Mouse (Mus musculus): ENCODE data around the gene Hdac9. TPM values are rescaled to one million over a fixed set of nuclear protein-coding genes. Genes with fewer than 3 reads are reported as not detected.

Hdac9 gene
- total and polyA plus RNA-seq, 3 experiments, result 0.03 to 0.19 TPM; not detected in 1

GRCm38 (mm10) chr12:34696736-34697135 lies 220.2 kb downstream of the Hdac9 start:
- no peak for DNase-seq (ENCODE audit: low read depth, low spot score)
- no peaks in the 10 kb centered on the region for H3K4me1 ChIP-seq (ENCODE audit: control insufficient read depth in 1 of 2, insufficient read depth in 2 of 2, low read length in 2 of 2)
- no peak for TF ChIP-seq ELF1 (IDR thresholded peaks at IDR 0.05; ENCODE audit: low read depth, low read length)
- TF ChIP-seq E2F4 (IDR thresholded peaks at IDR 0.05; ENCODE audit: borderline replicate concordance, low read depth, low read length), result no peak
- no peak for TF ChIP-seq ZC3H11A (IDR thresholded peaks at IDR 0.05; ENCODE audit: low read depth, low read length)
- H3K36me3 ChIP-seq (ENCODE audit: control insufficient read depth in 1 of 2, insufficient read depth in 2 of 2, low read length in 2 of 2), result no peaks in the 10 kb centered on the region
- H3K9me3 ChIP-seq (replicated peaks; ENCODE audit: insufficient read depth, low read length), result no peaks in the 10 kb centered on the region
- no peak overlapping the region for H3K27ac ChIP-seq (ENCODE audit: control insufficient read depth, low read depth, low read length)
- no peak overlapping the region for H3K4me3 ChIP-seq (ENCODE audit: control insufficient read depth in 1 of 2, insufficient read depth in 1 of 2, low read depth in 2 of 2, low read length in 2 of 2)
- H3K79me2 ChIP-seq (ENCODE audit: control insufficient read depth, insufficient read depth, low read length, poor library complexity), result no peaks in the 10 kb centered on the region
- no peaks in the 10 kb centered on the region for H3K27me3 ChIP-seq (ENCODE audit: control insufficient read depth in 1 of 2, insufficient read depth in 2 of 2, low read length in 2 of 2)
- no peak overlapping the region for H3K9ac ChIP-seq (ENCODE audit: control insufficient read depth, low read depth, low read length, poor library complexity, severe bottlenecking)

- Histone ChIP-seq H3K4me3 (ENCODE audit: control insufficient read depth in 1 of 2, insufficient read depth in 1 of 2, low read depth in 2 of 2, low read length in 2 of 2) (no peak overlapping the region), H3K9me3 (replicated peaks; ENCODE audit: insufficient read depth, low read length) (no peaks in the 10 kb centered on the region), H3K4me1 (ENCODE audit: control insufficient read depth in 1 of 2, insufficient read depth in 2 of 2, low read length in 2 of 2) (no peaks in the 10 kb centered on the region), H3K79me2 (ENCODE audit: control insufficient read depth, insufficient read depth, low read length, poor library complexity) (no peaks in the 10 kb centered on the region), H3K36me3 (ENCODE audit: control insufficient read depth in 1 of 2, insufficient read depth in 2 of 2, low read length in 2 of 2) (no peaks in the 10 kb centered on the region), H3K9ac (ENCODE audit: control insufficient read depth, low read depth, low read length, poor library complexity, severe bottlenecking) (no peak overlapping the region), H3K27ac (ENCODE audit: control insufficient read depth, low read depth, low read length) (no peak overlapping the region), H3K27me3 (ENCODE audit: control insufficient read depth in 1 of 2, insufficient read depth in 2 of 2, low read length in 2 of 2) (no peaks in the 10 kb centered on the region)
- TF ChIP-seq ETS1 (IDR thresholded peaks at IDR 0.05; ENCODE audit: low read depth, low read length) (no peak), GABPA (IDR thresholded peaks at IDR 0.05; ENCODE audit: low read depth, low read length) (no peak), HCFC1 (IDR thresholded peaks at IDR 0.05; ENCODE audit: low read depth, low read length) (no peak), EP300 (IDR thresholded peaks at IDR 0.05; ENCODE audit: low read depth in 1 of 2, low read length in 2 of 2) (no peak)
- DNase-seq (ENCODE audit: low read depth, low spot score), result no peak
These were observed 228.0 kb downstream of the Hdac9 start for GRCm38 (mm10) chr12:34688941-34689340.

- no peaks in the 10 kb centered on the region for H3K9me3 ChIP-seq (replicated peaks; ENCODE audit: insufficient read depth, low read length)
- no peaks in the 10 kb centered on the region for H3K4me1 ChIP-seq (ENCODE audit: control insufficient read depth in 1 of 2, insufficient read depth in 2 of 2, low read length in 2 of 2)
- H3K27ac ChIP-seq (ENCODE audit: control insufficient read depth, low read depth, low read length), result no peak overlapping the region
- TF ChIP-seq CHD2 (IDR thresholded peaks at IDR 0.05; ENCODE audit: low read length), result no peak
- DNase-seq (ENCODE audit: low read depth, low spot score), result no peak
- no peaks in the 10 kb centered on the region for H3K27me3 ChIP-seq (ENCODE audit: control insufficient read depth in 1 of 2, insufficient read depth in 2 of 2, low read length in 2 of 2)
- H3K79me2 ChIP-seq (ENCODE audit: control insufficient read depth, insufficient read depth, low read length, poor library complexity), result no peaks in the 10 kb centered on the region
- no peaks in the 10 kb centered on the region for H3K36me3 ChIP-seq (ENCODE audit: control insufficient read depth in 1 of 2, insufficient read depth in 2 of 2, low read length in 2 of 2)
- no peak overlapping the region for H3K9ac ChIP-seq (ENCODE audit: control insufficient read depth, low read depth, low read length, poor library complexity, severe bottlenecking)
- no peak overlapping the region for H3K4me3 ChIP-seq (ENCODE audit: control insufficient read depth in 1 of 2, insufficient read depth in 1 of 2, low read depth in 2 of 2, low read length in 2 of 2)
These were observed 233.5 kb downstream of the Hdac9 start for GRCm38 (mm10) chr12:34683375-34683774.

GRCm38 (mm10) chr12:34682657-34683056 lies 234.2 kb downstream of the Hdac9 start:
- H3K4me3 ChIP-seq (ENCODE audit: control insufficient read depth in 1 of 2, insufficient read depth in 1 of 2, low read depth in 2 of 2, low read length in 2 of 2), result no peak overlapping the region

More at GRCm38 (mm10) chr12:34682657-34683056, 234.2 kb downstream of the Hdac9 start:
- H3K27ac ChIP-seq (ENCODE audit: control insufficient read depth, low read depth, low read length), result no peak overlapping the region
- no peak for DNase-seq (ENCODE audit: low read depth, low spot score)
- H3K36me3 ChIP-seq (ENCODE audit: control insufficient read depth in 1 of 2, insufficient read depth in 2 of 2, low read length in 2 of 2), result no peaks in the 10 kb centered on the region
- TF ChIP-seq TAL1 (IDR thresholded peaks at IDR 0.05; ENCODE audit: low read length) (no peak), ELF1 (IDR thresholded peaks at IDR 0.05; ENCODE audit: low read depth, low read length) (no peak), POLR2AphosphoS5 (IDR thresholded peaks at IDR 0.05; ENCODE audit: borderline replicate concordance, low read depth, low read length) (no peak), UBTF (IDR thresholded peaks at IDR 0.05; ENCODE audit: borderline replicate concordance, insufficient read depth, low read depth, low read length) (no peak), CTCF (IDR thresholded peaks at IDR 0.05 in 2 of 3, conservative IDR thresholded peaks at IDR 0.05 in 1 of 3; ENCODE audit: control insufficient read depth in 1 of 3, insufficient read depth in 1 of 3, low read depth in 2 of 3, low read length in 3 of 3, poor library complexity in 1 of 3, severe bottlenecking in 1 of 3) (no peak), MAFK (IDR thresholded peaks at IDR 0.05; ENCODE audit: borderline replicate concordance, low read depth, low read length) (no peak), TBP (IDR thresholded peaks at IDR 0.05; ENCODE audit: low read depth, low read length) (no peak), RAD21 (IDR thresholded peaks at IDR 0.05; ENCODE audit: low read depth, low read length) (no peak), RCOR1 (IDR thresholded peaks at IDR 0.05; ENCODE audit: low read depth, low read length) (no peak), ZMIZ1 (IDR thresholded peaks at IDR 0.05; ENCODE audit: low read depth, low read length) (no peak), CHD1 (IDR thresholded peaks at IDR 0.05; ENCODE audit: low read depth, low read length) (no peak), MYC (IDR thresholded peaks at IDR 0.05; ENCODE audit: low read depth, low read length) (no peak), CHD2 (IDR thresholded peaks at IDR 0.05; ENCODE audit: low read length) (no peak), KAT2A (conservative IDR thresholded peaks at IDR 0.05; ENCODE audit: low read depth, low read length) (no peak)
- no peaks in the 10 kb centered on the region for H3K4me1 ChIP-seq (ENCODE audit: control insufficient read depth in 1 of 2, insufficient read depth in 2 of 2, low read length in 2 of 2)
- no peaks in the 10 kb centered on the region for H3K9me3 ChIP-seq (replicated peaks; ENCODE audit: insufficient read depth, low read length)
- no peaks in the 10 kb centered on the region for H3K27me3 ChIP-seq (ENCODE audit: control insufficient read depth in 1 of 2, insufficient read depth in 2 of 2, low read length in 2 of 2)
- no peak overlapping the region for H3K9ac ChIP-seq (ENCODE audit: control insufficient read depth, low read depth, low read length, poor library complexity, severe bottlenecking)
- H3K79me2 ChIP-seq (ENCODE audit: control insufficient read depth, insufficient read depth, low read length, poor library complexity), result no peaks in the 10 kb centered on the region
